Mouse (Mus musculus) hindbrain, embryonic 15.5 days (tissue): ENCODE data around the gene Aanat. TPM values are rescaled to one million over a fixed set of nuclear protein-coding genes. Genes with fewer than 3 reads are reported as not detected.

Experiments used
- ATAC-seq: fragments of 200-750 bp; cut with Nextera tagmentation; 2 replicates; pipeline ENCODE4 v1.8.0; 2017; ENCODE audit warnings: low read depth, moderate number of reproducible peaks, moderate TSS enrichment; ENCODE audit not compliant: low FRiP score
- H3K27ac ChIP-seq: fragments of 300-500 bp; sonication (generic); replicated peaks from 2 replicates; pipeline ENCODE4 v1.5.1; 2015; ENCODE audit warnings: mild to moderate bottlenecking, inconsistent platforms
- H3K27me3 ChIP-seq: fragments of 300-500 bp; sonication (generic); 2 replicates; pipeline ENCODE4 v1.6.1; 2015; ENCODE audit warnings: control low read depth, inconsistent platforms
- H3K36me3 ChIP-seq: fragments of 300-500 bp; sonication (generic); 2 replicates; pipeline ENCODE4 v1.6.1; 2015; ENCODE audit warnings: control low read depth, inconsistent platforms
- H3K4me1 ChIP-seq: fragments of 300-500 bp; sonication (generic); replicated peaks from 2 replicates; pipeline ENCODE4 v1.6.1; 2015; ENCODE audit warnings: control low read depth, inconsistent platforms
- H3K4me2 ChIP-seq: fragments of 300-500 bp; sonication (generic); 2 replicates; pipeline ENCODE4 v1.6.1; 2015; ENCODE audit warnings: moderate library complexity, mild to moderate bottlenecking, inconsistent platforms
- H3K4me3 ChIP-seq: fragments of 300-500 bp; sonication (generic); 2 replicates; pipeline ENCODE4 v1.5.1; 2015; ENCODE audit warnings: mild to moderate bottlenecking, inconsistent platforms
- H3K9ac ChIP-seq: fragments of 300-500 bp; sonication (generic); 2 replicates; pipeline ENCODE4 v1.6.1; 2015; ENCODE audit warnings: inconsistent platforms
- H3K9me3 ChIP-seq: fragments of 300-500 bp; sonication (generic); 2 replicates; pipeline ENCODE4 v1.6.1; 2016; ENCODE audit warnings: control low read depth, inconsistent platforms
- WGBS: fragments of 180-500 bp; shearing (Covaris S2); methylation state at CpG from one replicate; pipeline ENCODE4 v1.1.7; 2015; 5-methylcytosine and 5-hydroxymethylcytosine counted together
- polyA plus RNA-seq: library from polyadenylated mRNA; unstranded; fragments of >200 nt; fragmentation: Nextera tagmentation; extraction: Ambion mirVana; gene quantifications from 2 replicates; pipeline ENCODE4 v1.2.1, GENCODE M21; 2015

Aanat gene
- polyA plus RNA-seq, 1 experiment from 2014 or later: not detected

- Histone ChIP-seq H3K4me2 (no peak overlapping the region), H3K36me3 (no peaks in the 10 kb centered on the region), H3K4me1 (peaks cover 20% of the 10 kb centered on the region), H3K27me3 (no peaks in the 10 kb centered on the region), H3K9ac (no peak overlapping the region), H3K4me3 (no peak overlapping the region), H3K9me3 (no peaks in the 10 kb centered on the region), H3K27ac (no peak overlapping the region)
- WGBS: 56% methylated on average over 15 of the region's 15 CpGs
- ATAC-seq: no peak
Observed at GRCm38 (mm10) chr11:116615735-116616437, 29.7 kb downstream of the Aanat start.

- no peak overlapping the region for H3K4me3 ChIP-seq
- no peak overlapping the region for H3K4me2 ChIP-seq
- WGBS: 82% methylated on average over 10 of the region's 10 CpGs
- ATAC-seq: no peak
- H3K9ac ChIP-seq: no peak overlapping the region
- no peaks in the 10 kb centered on the region for H3K36me3 ChIP-seq
- H3K9me3 ChIP-seq: no peaks in the 10 kb centered on the region
- H3K27ac ChIP-seq: no peak overlapping the region
- peaks cover 27% of the 10 kb centered on the region for H3K4me1 ChIP-seq
- no peaks in the 10 kb centered on the region for H3K27me3 ChIP-seq
Observed at GRCm38 (mm10) chr11:116616438-116617118, 30.3 kb downstream of the Aanat start.

GRCm38 (mm10) chr11:116617641-116618040, 31.4 kb downstream of the Aanat start:
- H3K9ac ChIP-seq: no peak overlapping the region
- H3K4me2 ChIP-seq: no peak overlapping the region
- 66% methylated on average over 7 of the region's 7 CpGs for WGBS
- H3K27ac ChIP-seq: no peak overlapping the region
- H3K4me1 ChIP-seq: peaks cover 32% of the 10 kb centered on the region
- H3K36me3 ChIP-seq: no peaks in the 10 kb centered on the region
- H3K4me3 ChIP-seq: no peak overlapping the region
- no peaks in the 10 kb centered on the region for H3K27me3 ChIP-seq
- H3K9me3 ChIP-seq: no peaks in the 10 kb centered on the region
- no peak for ATAC-seq

- Histone ChIP-seq H3K4me1 (peaks cover 35% of the 10 kb centered on the region), H3K27me3 (peaks cover 8% of the 10 kb centered on the region; the same call in 1 of the 2 replicates), H3K9ac (no peak overlapping the region), H3K27ac (no peak overlapping the region), H3K36me3 (no peaks in the 10 kb centered on the region), H3K4me3 (no peak overlapping the region), H3K9me3 (no peaks in the 10 kb centered on the region), H3K4me2 (no peak overlapping the region)
- no peak for ATAC-seq
- 92% methylated on average over 7 of the region's 7 CpGs for WGBS
Observed at GRCm38 (mm10) chr11:116618666-116619065, 32.4 kb downstream of the Aanat start.

GRCm38 (mm10) chr11:116619156-116619555, 32.9 kb downstream of the Aanat start:
- 73% methylated on average over 7 of the region's 7 CpGs for WGBS
- no peaks in the 10 kb centered on the region for H3K9me3 ChIP-seq
- no peaks in the 10 kb centered on the region for H3K36me3 ChIP-seq
- ATAC-seq: no peak
- no peak overlapping the region for H3K27ac ChIP-seq
- no peak overlapping the region for H3K9ac ChIP-seq
- peaks cover 40% of the 10 kb centered on the region for H3K4me1 ChIP-seq
- no peak overlapping the region for H3K4me2 ChIP-seq
- H3K4me3 ChIP-seq: no peak overlapping the region
- peaks cover 13% of the 10 kb centered on the region; the same call in 1 of the 2 replicates for H3K27me3 ChIP-seq

GRCm38 (mm10) chr11:116619561-116619960, 33.3 kb downstream of the Aanat start:
- no peaks in the 10 kb centered on the region for H3K9me3 ChIP-seq
- no peak overlapping the region for H3K9ac ChIP-seq
- 47% methylated on average over 8 of the region's 8 CpGs for WGBS
- H3K4me3 ChIP-seq: no peak overlapping the region
- H3K27me3 ChIP-seq: peaks cover 17% of the 10 kb centered on the region
- no peak for ATAC-seq
- no peaks in the 10 kb centered on the region for H3K36me3 ChIP-seq
- peaks cover 44% of the 10 kb centered on the region for H3K4me1 ChIP-seq
- H3K27ac ChIP-seq: 0 out of 2 replicates have a peak overlapping the region, but pooled peaks have one; percentile 18
- H3K4me2 ChIP-seq: 0 out of 2 replicates have a peak overlapping the region, but pooled peaks have one; percentile 15

- 29% methylated on average over 9 of the region's 9 CpGs for WGBS
- ATAC-seq: no peak
- Histone ChIP-seq H3K27ac (0 out of 2 replicates have a peak overlapping the region, but pooled peaks have one; percentile 18), H3K4me1 (peaks cover 44% of the 10 kb centered on the region), H3K27me3 (peaks cover 22% of the 10 kb centered on the region), H3K36me3 (no peaks in the 10 kb centered on the region), H3K4me2 (0 out of 2 replicates have a peak overlapping the region, but pooled peaks have one; percentile 15), H3K9ac (no peak overlapping the region), H3K9me3 (no peaks in the 10 kb centered on the region), H3K4me3 (no peak overlapping the region)
Observed at GRCm38 (mm10) chr11:116620073-116620472, 33.8 kb downstream of the Aanat start.

- ATAC-seq: peak; percentile 9; the same call in 1 of the 2 replicates
- 71% methylated on average over 10 of the region's 10 CpGs for WGBS
- H3K4me1 ChIP-seq: peaks cover 44% of the 10 kb centered on the region
- no peaks in the 10 kb centered on the region for H3K36me3 ChIP-seq
- peaks cover 28% of the 10 kb centered on the region for H3K27me3 ChIP-seq
- 0 out of 2 replicates have a peak overlapping the region, but pooled peaks have one; percentile 3 for H3K27ac ChIP-seq
- H3K9me3 ChIP-seq: no peaks in the 10 kb centered on the region
- H3K4me2 ChIP-seq: no peak overlapping the region
- H3K9ac ChIP-seq: no peak overlapping the region
- H3K4me3 ChIP-seq: no peak overlapping the region
Observed at GRCm38 (mm10) chr11:116620559-116621253, 34.5 kb downstream of the Aanat start.

- no peak overlapping the region for H3K4me2 ChIP-seq
- H3K4me3 ChIP-seq: no peak overlapping the region
- ATAC-seq: peak; percentile 40; the same call in 1 of the 2 replicates
- H3K36me3 ChIP-seq: no peaks in the 10 kb centered on the region
- H3K27me3 ChIP-seq: peaks cover 28% of the 10 kb centered on the region
- 42% methylated on average over 6 of the region's 6 CpGs for WGBS
- peaks cover 44% of the 10 kb centered on the region for H3K4me1 ChIP-seq
- no peaks in the 10 kb centered on the region for H3K9me3 ChIP-seq
- H3K27ac ChIP-seq: 0 out of 2 replicates have a peak overlapping the region, but pooled peaks have one; percentile 3
- no peak overlapping the region for H3K9ac ChIP-seq
Observed at GRCm38 (mm10) chr11:116621258-116621704, 35.0 kb downstream of the Aanat start.

GRCm38 (mm10) chr11:116623281-116624124, 37.3 kb downstream of the Aanat start:
- no peak overlapping the region for H3K27ac ChIP-seq
- 7% methylated on average over 40 of the region's 40 CpGs for WGBS
- peak overlapping the region; percentile 38 for H3K9ac ChIP-seq
- H3K4me2 ChIP-seq: peak overlapping the region; percentile 72
- H3K36me3 ChIP-seq: no peaks in the 10 kb centered on the region
- H3K4me3 ChIP-seq: peak overlapping the region; percentile 47
- peaks cover 28% of the 10 kb centered on the region for H3K27me3 ChIP-seq
- peaks cover 44% of the 10 kb centered on the region for H3K4me1 ChIP-seq
- no peak for ATAC-seq
- no peaks in the 10 kb centered on the region for H3K9me3 ChIP-seq
